Mouse (Mus musculus) layer of hippocampus, postnatal 14 days (tissue): ENCODE measurements around the gene Pkp1. TPM values are rescaled to one million over a fixed set of nuclear protein-coding genes. Genes with fewer than 3 reads are reported as not detected.

ENCODE experiments used
- DNase-seq, 2 experiments: peaks; one replicate each; pipeline ENCODE4 v3.0.0; 2021 to 2022; ENCODE audit warnings: low spot score in 2 of 2, mixed read lengths in 1 of 2
- total RNA-seq, 2 experiments: library from RNA; stranded (reverse); gene quantifications; 2 replicates each; pipeline ENCODE4 v1.2.3; 2021

The Pkp1 gene
- total RNA-seq, 2 experiments from 2014 or later, result 0.16 TPM; not detected in 1

DNA sequence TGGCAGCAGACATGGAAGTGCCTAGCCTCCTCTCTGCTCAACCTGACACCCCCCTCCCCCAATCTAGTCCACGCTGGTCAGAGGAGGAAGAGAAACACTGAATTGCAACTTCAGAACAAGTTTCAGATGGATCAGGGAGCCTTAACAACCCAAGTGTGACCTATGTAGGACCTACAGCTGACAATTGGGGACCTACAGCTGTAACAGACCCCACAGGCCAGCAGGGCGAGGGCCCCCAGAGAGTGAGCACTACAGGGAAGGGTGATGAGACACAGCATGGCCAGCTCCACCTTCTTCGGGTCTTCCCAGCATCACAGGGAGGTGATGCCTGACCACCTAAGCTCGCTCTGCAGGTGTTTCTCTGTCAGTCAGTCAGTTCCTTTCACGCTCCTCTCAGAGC lies 57.9 kb downstream of the Pkp1 start:
- no peak for DNase-seq

- no peak for DNase-seq
These were observed 60.5 kb downstream of the Pkp1 start for GRCm38 (mm10) chr1:135858533-135858932.

GRCm38 (mm10) chr1:135857137-135857775 lies 61.8 kb downstream of the Pkp1 start:
- no peak for DNase-seq

DNA sequence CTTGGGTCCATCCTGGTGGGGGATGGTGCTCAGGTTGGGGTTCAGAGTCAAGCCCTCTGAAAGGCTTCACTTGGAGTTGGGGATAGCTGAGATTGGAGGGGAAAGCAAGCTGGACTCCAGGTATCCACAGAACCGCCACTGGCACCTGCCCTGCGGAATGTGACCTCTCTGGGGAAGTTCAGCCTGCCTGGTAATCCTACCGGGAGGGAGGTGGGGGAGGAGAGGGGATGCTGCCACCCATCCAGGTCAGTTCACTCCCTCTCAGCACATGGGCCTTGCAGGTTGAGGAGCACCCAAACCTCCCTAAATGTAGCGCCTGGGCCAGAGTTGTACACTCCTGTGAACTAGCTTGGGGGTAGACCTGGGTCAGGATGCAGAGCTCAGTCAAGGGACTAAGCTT lies 62.9 kb downstream of the Pkp1 start:
- no peak for DNase-seq

DNA sequence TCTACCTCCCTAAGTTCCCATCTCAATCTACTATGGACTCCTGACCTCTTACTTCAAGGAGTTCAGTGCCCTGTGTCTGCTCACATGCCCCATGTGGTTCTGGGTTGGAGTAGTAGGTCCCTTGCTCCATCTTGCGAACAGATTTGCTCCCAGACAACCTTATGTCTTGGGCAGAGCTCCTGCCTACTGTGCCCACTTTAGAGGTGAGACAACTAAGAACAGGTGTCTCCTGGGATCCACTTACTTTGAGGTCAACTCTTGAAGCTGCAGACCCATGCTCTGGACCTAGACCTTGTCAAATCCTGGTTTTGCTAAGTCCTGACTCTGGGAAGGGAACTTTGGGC lies 63.7 kb downstream of the Pkp1 start:
- no peak for DNase-seq

DNA sequence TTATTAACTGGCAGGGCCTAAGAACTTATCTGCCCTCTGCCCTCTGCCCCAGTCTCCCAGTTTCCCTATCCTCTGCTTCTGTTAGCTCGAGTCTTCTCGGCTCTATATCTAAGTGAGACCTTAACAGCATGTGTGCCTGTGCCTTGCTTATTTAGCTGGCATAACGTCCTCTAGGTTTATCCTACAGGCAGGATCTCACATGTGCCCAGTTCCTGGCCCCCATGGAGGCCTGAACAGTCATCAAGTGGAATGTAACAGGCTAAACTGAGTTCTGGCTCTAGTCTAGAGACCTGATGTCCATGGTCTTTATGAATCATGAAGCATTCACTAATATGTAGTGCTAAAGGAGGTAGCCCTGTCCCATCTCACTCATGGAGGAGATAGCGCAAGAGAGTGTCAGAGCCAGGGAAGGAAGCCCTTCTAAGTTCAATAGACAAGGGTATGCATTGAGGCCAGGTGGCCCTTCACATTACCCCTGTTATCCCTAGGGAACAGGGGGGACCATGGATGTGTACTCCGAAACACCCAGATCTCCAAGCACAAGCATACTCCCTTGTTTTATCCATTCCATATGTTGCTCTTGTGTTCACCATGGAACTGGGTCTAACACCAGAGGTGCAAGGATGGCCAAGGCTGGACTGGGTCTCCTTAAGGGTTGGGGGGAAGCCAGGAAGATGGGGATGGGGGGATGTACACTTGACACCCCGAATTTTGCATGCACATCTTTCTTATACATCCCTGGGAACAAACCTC lies 64.2 kb downstream of the Pkp1 start:
- no peak for DNase-seq

GRCm38 (mm10) chr1:135853200-135853599 lies 65.8 kb downstream of the Pkp1 start:
- no peak for DNase-seq

GRCm38 (mm10) chr1:135852044-135852756 lies 66.8 kb downstream of the Pkp1 start:
- no peak for DNase-seq

DNA sequence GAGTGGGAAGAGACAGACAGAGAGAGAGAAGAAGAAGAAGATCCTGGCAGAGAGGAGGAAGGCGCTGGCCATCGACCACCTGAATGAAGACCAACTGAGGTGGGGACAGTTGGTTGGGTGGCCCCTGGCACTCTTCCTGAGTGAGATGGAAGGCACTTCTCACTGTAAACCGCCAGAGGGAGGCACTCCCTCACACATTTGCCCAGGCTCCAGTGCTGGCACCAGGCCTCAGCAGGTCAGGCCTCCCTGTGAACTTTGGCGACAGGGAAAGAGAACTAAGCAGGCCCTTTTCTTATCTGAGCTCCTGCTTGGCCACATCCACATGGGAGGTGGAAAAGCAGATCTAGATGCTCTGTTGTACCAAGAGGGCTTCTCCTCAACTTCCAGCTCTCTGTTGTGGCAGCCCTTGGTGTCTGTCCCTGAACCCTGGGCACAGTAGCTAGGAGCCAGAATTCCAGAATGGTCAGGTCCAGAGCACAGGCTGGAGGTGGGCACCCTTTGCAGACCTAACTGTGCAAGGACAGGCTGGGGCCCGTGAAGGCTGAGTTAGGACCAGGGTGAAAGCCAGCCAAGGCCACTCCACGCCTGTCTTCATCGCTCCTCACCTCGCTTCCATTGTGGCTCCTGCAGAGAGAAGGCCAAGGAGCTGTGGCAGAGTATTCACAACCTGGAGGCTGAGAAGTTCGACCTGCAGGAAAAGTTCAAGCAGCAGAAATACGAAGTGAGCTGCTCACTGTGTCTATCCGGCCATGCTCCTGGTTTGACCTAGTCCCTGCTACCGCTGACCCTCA lies 68.1 kb downstream of the Pkp1 start:
- DNase-seq, result peak in 1 of 2 experiments; percentile 53

- DNase-seq, result no peak
These were observed 71.2 kb downstream of the Pkp1 start for GRCm38 (mm10) chr1:135847611-135848351.

DNA sequence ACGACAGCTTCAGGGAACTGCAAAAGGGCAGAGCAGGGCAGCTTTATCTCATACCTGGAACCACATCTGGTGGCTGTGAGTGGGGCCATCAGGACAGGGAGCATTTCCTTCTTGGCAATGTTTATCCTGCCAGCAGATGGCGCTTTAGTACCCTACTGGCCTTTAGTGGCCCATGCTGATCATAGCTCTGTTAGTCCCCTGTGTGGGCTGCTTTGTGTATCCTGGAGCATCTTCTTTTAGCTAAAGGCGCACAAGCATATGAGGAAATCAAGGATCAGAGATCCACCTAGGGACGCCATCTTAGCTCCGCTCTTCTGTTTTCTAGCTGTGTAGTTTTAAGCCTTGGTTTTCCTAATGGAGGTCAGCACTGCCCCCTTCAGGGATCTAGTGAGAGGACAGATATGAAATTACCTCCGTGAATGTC lies 71.9 kb downstream of the Pkp1 start:
- DNase-seq, result peak in 1 of 2 experiments; percentile 21

GRCm38 (mm10) chr1:135846632-135847031 lies 72.4 kb downstream of the Pkp1 start:
- no peak for DNase-seq

DNA sequence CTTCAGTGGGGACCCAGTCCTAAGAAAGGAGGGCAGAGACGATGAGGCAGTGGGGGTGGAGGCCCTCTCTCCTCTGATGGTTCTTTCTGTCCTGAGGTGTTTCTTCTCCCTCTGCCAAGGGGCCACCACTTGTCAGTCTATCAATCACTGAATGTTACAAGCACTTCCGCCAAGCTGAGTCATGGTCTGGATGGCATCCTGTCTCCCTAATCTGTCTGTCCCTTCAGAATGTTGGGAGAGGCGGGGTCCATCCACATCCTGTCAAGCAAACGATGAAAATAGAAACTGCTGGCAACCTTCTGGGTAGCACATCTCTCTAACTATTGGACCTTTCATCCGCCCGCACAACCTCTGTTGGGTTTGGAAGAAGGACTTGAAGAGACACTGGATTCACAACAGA lies 74.5 kb downstream of the Pkp1 start:
- DNase-seq, result no peak

DNA sequence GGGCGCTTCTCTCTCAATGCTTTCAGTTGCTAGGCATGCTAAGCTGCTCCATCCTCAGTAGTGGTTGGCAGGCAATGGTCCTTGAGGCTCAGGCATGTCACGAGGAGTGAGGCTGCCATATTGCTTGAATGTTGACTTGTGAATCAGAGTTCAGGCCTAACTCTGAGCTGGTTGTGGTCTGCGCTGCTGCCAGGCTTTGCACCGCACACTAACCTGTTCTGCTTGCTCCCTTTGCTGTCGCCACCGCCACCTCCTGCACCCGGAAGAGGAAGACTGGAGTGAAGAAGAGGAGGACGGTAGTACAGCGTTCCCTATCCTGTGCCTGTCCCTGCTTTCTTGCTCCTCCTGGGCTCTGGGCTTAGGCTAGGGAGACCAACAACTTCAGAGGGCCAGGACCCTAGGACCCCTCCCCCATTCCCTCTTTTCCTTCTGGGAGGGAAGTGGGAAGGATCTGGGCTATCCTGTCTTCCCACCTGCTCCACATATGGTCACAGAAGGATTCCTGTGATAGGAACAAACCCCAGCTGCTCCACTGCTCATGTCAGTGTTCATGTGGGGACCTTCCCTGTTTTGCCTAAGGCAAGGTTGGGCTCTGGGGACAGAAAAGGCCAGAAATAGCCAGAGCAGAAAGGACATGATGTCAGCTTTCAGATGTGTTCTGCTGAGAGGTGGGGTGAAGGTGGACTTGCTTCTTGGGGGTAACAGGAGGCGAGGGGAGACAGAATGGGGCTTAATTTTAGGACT lies 75.3 kb downstream of the Pkp1 start:
- no peak for DNase-seq

GRCm38 (mm10) chr1:135840675-135841395 lies 78.2 kb downstream of the Pkp1 start:
- no peak for DNase-seq

- no peak for DNase-seq
These were observed 79.9 kb downstream of the Pkp1 start for GRCm38 (mm10) chr1:135839065-135839464.

- no peak for DNase-seq
These were observed 80.4 kb downstream of the Pkp1 start for GRCm38 (mm10) chr1:135838626-135839025.

DNA sequence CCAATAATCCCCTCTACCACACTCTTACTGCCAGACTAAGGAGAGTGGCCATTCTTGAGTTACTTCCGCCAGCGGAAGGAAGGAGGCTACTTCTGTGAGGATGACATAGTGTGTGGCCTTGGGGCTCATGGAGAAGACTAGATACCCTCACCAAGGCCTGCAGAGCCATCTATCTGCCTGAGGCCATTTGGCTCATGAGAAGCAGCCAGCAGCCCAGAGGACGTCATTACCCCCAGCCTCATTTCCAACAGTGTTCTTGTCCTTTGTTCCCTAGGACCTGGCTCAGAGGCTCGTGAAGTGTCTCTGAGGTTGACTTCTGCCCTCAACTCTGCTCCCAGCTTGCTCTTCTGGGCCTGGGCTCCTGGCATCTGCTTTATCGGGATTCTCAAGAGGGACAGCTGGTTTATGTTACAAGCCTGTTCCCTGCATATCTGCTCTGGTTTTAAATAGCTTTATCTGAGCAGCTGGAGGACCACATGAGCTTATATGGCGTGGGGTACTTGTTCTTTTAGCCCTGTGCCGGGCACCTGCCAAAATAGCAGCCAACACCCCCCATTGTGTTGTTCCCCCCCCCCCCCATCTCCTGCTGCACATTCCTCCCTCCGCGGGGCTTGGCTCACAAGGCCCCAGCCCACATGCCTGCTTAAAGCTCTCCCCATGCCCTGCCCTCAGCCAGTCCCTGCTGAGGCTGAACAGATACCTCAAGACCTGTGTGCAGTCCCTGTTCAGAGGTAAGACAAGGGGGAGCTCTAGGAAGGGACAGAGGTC lies 83.1 kb downstream of the Pkp1 start, which contains the start of gene Tnnt2:
Tnnt2 (plus strand) TSS at position 639 of the 768 bp plus-strand sequence.
- no peak for DNase-seq
